Mouse (Mus musculus): ENCODE measurements around the gene Kcnip2. TPM values are rescaled to one million over a fixed set of nuclear protein-coding genes. Genes with fewer than 3 reads are reported as not detected.

Kcnip2 gene
- polyA plus RNA-seq (2012; rRNA removed; ENCODE audit: low replicate concordance): 7.7 and 13.9 TPM in 2 replicates

GRCm38 (mm10) chr19:45815831-45816405 lies at the start of gene Kcnip2:
Gene Kcnip2, minus strand, starts transcription at chr19:45816061.

GRCm38 (mm10) chr19:45783181-45783932 lies 32.5 kb downstream of the Kcnip2 start, which contains the start of gene Mgea5:
Gene Mgea5, minus strand, starts transcription at chr19:45783837.

GRCm38 (mm10) chr19:45749243-45750043 lies 66.4 kb downstream of the Kcnip2 start, which contains the start of gene Npm3:
Gene Npm3, minus strand, starts transcription at chr19:45749591.

DNA sequence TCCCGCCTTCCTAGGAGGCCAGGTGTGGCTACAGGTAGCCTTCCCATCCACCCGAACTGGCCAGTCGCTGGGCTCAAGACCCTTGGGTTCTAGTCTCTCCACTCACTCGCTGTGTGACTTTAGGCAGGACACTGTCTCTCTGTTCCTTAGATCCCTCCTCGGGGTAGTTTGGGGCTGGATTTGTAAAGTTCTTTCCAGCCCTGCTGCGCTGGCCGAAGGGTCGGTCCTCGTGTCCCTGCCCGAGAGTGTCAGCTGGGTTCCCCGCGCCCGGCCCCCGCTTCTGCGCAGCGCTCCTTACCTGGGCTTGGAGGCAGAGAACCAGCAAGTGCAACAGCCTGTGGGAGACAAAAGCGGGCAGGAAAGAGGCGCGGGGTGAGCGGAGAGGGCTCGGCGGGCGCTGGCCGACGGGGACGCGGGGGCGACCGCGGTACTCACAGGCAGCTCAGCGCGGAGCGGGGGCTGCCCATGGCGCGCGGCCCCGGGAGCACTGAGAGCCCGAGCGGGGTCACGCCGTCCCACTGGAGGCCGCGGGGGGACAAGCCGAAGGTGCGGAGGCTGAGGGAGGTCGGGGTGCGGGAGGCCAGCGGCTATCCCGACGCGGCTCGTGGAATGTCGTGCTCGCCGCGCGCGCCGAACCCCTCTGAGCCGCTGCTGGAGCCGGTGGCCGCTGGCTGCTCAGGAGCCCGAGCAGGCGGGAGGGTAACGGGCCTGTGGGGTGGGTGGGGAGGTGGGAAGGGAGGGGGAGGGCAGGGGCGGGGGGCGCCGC lies 73.5 kb downstream of the Kcnip2 start, which contains the start of gene Fgf8:
Gene Fgf8 (minus strand): TSS at position 698 of the 766 bp plus-strand sequence.

Other genes starting within 250 kb of the Kcnip2 start
- 45.4 and 60.5 TPM in 2 replicates for gene Fbxw4, start 155.7 kb downstream of the Kcnip2 start, polyA plus RNA-seq (2012; rRNA removed; ENCODE audit: low replicate concordance)
- not detected in 2 replicates for gene Fgf8, start 73.1 kb downstream of the Kcnip2 start, polyA plus RNA-seq (2012; rRNA removed; ENCODE audit: low replicate concordance)
- 32.0 and 33.4 TPM in 2 replicates for gene Npm3, start 66.5 kb downstream of the Kcnip2 start, polyA plus RNA-seq (2012; rRNA removed; ENCODE audit: low replicate concordance)
- 2.7 and 4.6 TPM in 2 replicates for gene Mgea5, start 32.2 kb downstream of the Kcnip2 start, polyA plus RNA-seq (2012; rRNA removed; ENCODE audit: low replicate concordance)
- gene Armh3, start 182.4 kb upstream of the Kcnip2 start, polyA plus RNA-seq (2012; rRNA removed; ENCODE audit: low replicate concordance): 6.3 and 7.3 TPM in 2 replicates
- 4.3 and 5.2 TPM in 2 replicates for gene Hps6, start 187.4 kb upstream of the Kcnip2 start, polyA plus RNA-seq (2012; rRNA removed; ENCODE audit: low replicate concordance)
- 8.0 and 18.5 TPM in 2 replicates for gene Pprc1, start 228.8 kb upstream of the Kcnip2 start, polyA plus RNA-seq (2012; rRNA removed; ENCODE audit: low replicate concordance)
- 59.4 and 62.9 TPM in 2 replicates for gene Ldb1, start 229.2 kb upstream of the Kcnip2 start, polyA plus RNA-seq (2012; rRNA removed; ENCODE audit: low replicate concordance)